Mouse (Mus musculus) retina, adult 2 months (tissue): ENCODE measurements at regions not wholly inside any gene's neighbourhood (a gene's known extent, or its start where the extent isn't known, plus 50 kb on each side); places are given as distances from the start of the nearest gene placed in this dataset.

Experiments used
- DNase-seq: peaks from one replicate; pipeline ENCODE4 v3.0.0-alpha.2; 2012; ENCODE audit warnings: low read depth, low spot score

DNA sequence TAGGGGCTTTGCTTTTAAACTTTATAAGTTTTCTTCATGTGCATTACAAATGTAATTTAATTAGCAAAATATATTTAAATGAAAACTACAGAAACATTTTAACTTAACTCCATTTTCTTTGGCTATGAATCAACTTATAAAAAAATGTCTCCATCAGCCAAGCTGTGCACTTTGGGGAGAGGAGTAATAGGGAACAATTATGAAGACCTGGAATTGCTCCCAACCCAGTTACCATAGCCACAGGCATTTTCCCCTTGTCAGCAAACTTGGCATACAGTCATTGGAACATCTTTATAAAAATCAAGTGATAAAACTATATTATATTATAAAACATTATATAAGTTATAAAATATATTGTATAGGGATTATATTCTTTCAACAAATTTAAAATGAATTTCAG is 65.0 kb downstream of the Atxn7l3b start:
- no peak for DNase-seq

DNA sequence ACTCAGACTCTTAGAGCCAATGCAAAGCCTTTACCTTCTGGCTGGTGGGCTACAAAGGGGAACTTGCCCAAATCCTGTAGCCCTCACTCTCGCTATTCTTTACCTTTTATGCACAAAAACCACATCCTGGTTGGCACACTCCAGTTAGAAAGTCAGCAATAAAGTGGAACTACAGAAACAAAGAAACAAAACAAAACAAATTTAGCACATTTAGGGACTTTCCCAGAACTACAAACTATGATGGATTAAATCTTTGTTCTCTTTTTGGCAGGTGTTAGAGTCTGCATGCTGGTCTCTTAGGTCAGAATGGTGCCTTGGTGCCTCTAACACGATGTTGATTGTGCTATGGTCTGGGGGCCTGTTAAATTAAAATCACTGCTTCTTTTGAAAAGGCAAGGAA is 65.4 kb downstream of the Atxn7l3b start:
- DNase-seq: no peak

DNA sequence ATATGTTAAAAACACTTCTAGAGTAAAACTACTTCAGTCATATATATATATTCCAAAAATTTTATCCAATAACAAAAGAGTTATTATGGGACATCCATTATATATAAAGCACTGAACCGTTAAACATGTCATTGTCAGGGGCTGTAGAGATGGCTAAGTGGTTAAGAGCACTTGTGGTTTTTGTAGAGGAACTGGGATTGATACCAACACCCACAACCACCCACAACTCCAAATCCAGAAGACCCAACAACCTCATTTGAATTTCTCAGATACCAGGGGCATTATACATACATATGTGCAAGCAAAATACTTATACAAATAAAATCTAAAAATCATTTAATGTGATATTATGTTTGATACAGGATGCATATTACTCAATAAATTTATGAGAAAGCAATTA is 76.8 kb downstream of the Atxn7l3b start:
- DNase-seq: no peak

DNA sequence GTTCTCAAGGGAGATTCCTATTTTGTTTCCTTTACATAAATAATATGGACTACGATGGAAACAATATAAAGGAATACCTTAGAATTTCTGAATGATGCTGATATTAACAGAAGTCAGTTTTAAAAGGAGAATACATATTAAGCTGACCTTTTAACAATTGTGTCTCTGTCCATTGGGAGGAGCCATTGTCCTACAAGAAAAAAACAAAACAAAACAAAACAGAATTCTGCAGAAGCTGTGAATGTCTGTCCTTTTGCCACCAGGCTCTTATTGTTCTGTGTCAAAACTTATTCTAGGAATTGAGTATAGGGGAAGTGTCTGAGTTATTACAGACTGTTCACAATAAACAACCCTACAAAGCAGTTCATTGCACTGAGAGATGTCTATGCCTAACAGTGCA is 82.6 kb downstream of the Atxn7l3b start:
- DNase-seq: no peak

DNA sequence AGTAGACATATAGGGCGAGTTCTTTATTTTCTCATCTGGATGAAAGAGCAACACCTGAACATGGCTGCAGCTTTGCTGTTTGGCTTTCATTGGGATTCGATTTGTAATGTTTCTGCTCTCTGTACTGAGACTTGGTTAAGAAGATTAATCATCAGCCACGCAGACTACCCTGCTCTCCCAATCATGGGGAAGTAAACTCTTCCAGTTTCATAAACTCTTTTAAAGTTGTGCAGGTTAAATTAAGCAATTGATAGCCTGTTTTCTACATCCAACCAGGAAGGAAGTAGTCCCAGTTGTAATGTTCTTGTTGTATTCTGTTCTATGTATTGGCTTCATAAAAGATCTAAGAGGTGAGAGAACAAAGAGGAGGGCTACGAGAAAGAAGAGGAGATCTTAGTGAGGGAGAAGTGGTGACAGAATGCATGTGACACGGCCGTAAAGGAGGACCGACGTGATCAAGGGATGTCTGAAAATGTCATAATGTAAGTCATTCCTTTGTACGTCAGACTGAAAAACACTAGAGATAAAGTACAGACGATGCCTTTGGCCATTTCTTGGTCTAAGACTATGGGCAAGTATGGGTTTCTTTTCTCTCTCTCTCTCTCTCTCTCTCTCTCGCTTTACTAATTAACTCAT is 91.3 kb downstream of the Atxn7l3b start:
- DNase-seq: no peak

DNA sequence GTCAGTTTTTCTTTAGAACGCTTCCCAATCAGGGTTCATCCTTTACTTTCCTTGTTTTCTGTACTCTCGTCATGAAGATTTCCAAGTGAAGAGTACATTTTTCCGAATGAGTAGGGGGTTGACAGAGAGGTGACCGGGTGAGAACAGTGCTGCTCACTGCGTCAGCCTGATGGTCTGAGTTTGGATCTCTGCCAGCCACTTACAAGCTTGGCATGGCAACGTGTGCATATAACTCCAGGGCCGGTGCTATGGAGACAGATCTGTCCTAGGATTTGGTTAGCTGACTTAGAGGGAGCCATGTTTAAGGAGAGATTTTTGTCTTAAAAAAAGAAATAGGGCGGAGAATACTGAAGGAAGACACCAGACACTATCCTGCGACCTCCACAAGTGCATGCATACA is 92.8 kb downstream of the Atxn7l3b start:
- DNase-seq: no peak

DNA sequence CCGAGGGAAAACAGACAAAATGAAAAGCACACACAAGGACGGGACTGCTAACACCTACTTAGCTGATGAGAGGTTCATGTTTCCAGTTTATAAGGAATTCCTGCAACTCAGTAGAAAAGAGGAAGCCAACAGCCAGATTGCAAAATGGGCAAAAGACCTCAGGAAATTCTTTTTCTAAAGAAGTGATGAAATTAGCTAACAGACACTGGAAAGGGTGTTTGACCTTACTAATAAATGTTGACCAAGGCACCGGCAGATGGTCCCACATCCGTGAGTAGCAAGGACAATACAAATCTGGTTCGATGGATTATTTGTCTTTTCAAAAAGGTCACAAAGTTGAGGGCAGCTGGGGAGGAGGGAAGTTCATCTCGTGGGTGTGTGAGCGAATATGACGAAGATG is 93.3 kb downstream of the Atxn7l3b start:
- no peak for DNase-seq

DNA sequence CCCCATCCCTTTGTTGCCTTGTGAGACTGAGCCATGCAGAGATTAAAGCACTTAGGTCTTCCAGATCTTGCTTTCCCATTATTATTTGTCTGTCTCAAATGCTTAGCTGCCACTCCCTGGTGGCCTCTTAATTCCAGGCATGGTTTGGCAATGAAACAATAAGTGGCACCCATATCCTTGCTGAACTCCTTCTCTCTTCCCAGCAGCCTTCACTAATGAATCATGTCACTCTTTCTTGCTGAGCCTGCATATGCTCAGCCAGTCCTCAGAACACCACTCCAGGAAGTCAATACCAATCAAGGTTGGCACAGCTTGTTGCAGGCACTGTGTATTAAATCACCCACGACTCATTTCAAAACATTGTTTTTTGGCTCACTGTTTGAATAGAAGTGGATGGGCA is 118.6 kb downstream of the Atxn7l3b start:
- no peak for DNase-seq

DNA sequence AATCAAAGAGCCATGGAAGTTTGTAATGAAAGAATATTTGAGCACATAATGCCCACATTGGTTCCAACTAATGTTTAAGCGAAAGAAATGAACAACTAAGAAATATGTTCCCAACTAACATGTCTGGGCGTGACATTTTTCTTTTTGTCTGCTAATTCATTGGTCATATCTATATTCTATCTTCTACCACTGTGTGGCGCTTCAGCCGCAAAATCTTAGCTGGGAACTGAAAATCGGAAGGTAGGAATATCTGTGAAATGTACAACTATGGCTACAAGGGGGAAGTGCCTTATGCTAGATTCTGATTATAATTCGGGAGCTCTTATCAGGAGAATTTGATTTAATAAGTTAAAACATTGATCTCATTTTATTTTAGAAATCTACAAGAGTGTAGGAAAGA is 125.2 kb downstream of the Atxn7l3b start:
- DNase-seq: peak; percentile 2

DNA sequence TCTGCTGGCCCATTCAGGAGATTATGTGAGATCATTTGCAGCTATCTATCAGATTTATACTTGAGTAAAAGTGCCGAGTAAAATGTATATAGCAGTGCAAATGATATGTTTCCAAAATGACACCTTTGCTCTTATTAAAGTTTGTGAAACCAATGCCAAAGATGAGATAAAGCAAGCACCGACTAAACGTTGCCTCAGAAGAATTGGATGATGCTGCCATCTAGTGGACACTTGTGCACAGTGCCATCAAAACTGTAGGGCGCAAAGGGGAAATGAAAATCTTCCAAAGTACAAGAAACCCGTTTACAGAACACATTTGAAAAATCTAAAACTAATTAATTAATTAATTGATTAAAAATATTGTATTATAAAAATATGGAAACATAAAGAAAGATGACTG is 127.2 kb downstream of the Atxn7l3b start:
- DNase-seq: peak; percentile 33

DNA sequence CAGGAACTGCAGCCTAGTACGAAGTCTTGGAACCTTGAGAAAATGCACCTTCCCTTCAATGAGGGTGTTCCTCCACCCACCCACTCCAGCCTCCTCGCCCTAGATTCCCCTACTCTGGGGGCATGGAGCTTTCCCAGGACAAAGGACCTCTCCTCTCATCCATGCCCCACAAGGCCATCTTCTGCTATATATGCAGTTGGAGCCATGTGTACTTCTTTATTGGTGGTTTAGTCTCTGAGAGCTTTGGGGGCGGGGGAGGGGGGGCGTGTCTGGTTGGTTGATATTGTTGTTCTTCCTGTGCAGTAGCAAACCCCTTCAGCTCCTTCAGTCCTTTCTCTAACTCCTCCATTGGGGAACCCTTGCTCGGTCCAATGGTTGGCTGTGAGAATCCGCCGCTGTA is 130.2 kb downstream of the Atxn7l3b start:
- no peak for DNase-seq

DNA sequence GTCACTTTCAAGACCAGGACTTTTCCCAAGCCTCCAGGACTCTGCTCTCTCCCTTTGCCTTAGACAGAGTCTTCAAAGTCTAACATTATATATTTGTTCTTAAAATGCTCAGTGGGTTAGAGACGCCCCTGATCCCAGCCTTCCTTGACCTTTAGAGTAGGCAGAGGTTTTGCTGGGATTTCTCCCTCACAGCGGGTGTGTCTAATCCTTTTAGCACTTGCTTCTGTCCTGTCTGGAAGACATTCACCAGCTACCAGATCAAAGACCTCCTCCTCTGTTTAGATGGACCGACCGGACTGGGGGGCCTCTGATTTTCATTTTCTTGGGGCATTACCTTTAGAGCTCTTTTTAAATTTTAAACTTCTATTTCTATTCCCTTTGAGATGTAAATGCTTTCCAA is 130.7 kb downstream of the Atxn7l3b start:
- DNase-seq: no peak

DNA sequence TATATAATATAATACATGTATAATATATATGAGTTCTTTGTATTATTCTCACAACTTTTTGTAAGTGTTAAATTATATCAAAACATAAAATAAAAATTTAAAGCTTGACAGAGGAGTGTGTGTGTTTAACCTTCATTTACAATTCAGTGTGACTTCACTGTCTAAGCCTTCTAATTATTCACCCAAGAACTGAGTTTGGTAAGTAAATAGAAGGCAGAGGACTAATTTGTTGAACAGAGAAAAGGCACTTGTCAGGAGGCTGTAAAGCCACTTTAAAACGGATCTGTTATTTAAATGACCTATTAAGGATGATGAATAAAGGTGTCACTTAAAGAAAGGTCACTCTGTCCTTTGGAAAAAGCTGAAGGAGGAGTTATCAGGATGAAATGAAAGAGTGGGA is 132.9 kb downstream of the Atxn7l3b start:
- no peak for DNase-seq

DNA sequence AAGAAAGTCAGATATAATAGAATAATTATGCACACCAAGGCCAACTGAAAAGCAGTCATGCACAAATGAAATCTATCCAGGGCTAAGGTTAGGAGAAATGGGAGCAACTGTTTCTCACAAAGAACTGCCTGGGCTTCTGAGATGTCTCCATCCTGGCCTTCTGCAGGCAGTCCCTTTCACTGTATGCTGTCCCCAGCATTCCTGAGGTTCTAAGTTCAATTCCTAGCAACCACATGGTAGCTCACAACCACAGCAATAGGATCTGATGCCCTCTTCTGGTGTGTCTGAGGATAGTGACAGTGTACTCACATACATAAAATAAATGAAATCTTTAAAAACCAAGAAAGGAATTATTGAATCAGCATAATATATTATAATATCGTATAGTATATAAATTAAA is 133.3 kb downstream of the Atxn7l3b start:
- DNase-seq: no peak

DNA sequence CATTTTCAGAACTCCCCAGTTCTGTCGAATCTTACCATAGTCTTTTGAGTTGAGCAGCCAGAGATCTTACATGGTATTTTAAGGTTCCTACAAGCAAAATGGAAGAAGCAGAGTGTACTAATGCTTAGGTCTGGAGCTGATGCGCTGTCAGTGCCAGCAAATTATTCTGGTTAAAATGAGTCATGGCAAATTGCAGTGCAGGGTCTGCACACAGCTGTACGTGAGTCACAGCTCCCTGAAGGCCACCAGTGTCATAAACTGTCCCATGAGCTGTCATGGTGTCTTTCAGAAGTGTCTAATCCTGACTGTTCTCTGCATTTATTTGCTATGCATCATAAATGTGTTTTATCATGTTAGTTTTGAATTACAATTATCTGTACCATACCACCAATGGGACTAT is 140.6 kb downstream of the Atxn7l3b start:
- DNase-seq: no peak

DNA sequence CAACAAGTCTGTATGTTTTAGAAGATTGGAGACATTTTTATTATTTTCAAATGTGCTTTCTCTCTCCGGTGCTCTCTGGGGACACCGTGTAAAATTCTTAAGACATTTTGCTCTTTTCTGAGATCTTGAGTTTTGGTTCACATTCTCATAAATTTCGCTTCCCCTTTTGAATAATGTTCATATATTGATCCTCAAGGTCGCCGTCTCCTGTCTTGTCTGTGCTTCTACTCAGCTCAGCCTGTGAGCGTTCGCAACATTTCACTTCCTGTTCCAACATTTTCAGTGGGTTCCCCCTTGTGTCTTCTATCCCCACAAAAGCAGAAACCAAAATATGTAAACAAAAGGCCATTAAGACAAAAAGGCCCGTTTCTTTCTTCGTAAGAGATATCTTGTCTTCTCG is 154.5 kb downstream of the Atxn7l3b start:
- DNase-seq: no peak

DNA sequence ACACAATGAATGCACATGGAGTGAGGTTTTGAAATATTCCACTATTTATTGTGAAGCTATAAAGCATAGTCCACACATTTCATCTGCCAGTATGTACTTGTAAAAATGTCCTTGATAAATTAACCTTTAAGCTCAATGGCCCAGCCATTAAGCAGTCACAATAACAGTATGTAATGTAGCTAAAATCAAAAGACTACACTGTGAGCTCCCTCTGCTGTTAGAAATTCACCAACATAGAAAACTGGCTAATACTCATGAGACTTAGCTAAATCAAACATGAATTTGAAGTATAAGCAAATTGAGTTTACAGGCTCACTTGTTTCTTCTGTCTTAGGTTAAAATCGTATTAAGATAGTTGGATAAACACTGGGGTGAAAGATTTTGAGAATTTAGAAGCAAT is 182.1 kb downstream of the Atxn7l3b start:
- peak; percentile 6 for DNase-seq

DNA sequence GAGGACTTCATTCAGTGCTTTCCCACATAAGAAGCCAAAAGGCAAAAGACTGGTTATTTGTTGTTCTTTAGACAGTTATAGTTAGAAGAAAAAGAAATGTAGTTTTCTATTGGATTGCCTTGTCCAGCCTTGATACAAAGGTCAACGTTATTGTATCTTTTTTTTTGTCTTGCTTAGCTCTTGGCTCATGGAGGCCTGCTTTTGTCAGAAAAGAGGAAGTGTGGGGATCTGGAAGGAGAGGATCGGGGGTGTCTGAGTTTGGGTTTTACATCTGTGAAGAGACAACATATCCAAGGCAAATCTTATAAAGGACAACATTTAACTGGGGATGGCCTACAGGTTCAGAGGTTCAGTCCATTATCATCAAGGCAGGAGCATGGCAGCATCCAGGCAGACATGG is 185.3 kb downstream of the Atxn7l3b start:
- no peak for DNase-seq

DNA sequence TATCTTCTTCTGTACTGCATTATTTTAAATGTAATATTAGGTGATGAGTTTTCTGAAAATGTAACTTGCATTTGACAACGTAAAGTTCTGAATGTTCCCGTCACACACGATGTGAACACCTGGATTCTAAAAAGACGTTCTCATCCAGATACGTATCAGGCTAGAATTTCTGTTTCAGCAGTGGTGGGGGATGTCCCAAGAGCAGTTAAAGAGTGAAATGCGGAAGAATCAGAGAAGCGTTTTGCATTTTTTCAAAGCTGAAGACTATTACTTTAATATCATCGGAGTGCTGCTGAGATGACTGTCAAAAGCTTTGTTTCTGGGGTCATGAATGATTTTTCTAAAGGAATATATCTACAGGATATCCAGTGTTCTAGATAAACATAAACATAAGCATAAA is 186.7 kb downstream of the Atxn7l3b start:
- DNase-seq: no peak
